Mouse (Mus musculus) layer of hippocampus, adult 9-11 months (tissue): ENCODE results near the gene Usp9x.
A peak's percentile ranks its signal among the peaks of the same experiment; 100 is the strongest.

Experiments
- DNase-seq: peaks from one replicate; pipeline ENCODE4 v3.0.0; 2022

Gene Usp9x

DNA sequence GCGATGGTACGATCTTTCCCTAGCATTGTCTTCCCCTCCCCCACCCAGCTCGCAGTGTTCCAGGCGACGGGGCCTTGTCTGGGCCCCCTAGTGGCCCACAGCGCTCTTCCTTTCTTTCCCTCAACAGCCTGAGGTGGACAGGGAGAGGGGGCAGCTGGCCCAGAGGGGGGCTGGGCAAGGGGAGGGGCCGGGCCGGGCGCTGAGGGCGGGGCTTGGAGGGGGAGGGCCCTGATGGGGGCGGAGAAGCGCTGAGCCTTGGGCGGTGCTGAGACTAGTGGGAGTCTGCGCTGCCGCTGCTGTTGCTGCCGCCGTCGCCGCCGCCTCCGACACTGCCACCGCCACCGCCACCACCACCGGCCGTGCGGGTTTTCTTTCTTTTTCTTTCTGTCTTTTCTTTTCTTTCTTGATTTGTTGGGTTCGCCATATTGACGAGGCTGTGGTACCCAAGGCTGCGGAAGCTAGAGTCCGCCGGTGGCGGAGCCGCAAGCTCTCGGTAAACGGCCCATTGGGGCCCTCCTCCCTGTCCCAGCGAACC lies at the start of gene Usp9x:
Gene Usp9x, plus strand, starts transcription at position 258 of the 535 bp plus-strand sequence.
- DNase-seq: no peak

- DNase-seq: no peak
Measured at GRCm38 (mm10) chrX:13022547-13023310, 48.6 kb upstream of the Usp9x start.

GRCm38 (mm10) chrX:13024539-13025202 lies 46.6 kb upstream of the Usp9x start:
- DNase-seq: no peak

DNA sequence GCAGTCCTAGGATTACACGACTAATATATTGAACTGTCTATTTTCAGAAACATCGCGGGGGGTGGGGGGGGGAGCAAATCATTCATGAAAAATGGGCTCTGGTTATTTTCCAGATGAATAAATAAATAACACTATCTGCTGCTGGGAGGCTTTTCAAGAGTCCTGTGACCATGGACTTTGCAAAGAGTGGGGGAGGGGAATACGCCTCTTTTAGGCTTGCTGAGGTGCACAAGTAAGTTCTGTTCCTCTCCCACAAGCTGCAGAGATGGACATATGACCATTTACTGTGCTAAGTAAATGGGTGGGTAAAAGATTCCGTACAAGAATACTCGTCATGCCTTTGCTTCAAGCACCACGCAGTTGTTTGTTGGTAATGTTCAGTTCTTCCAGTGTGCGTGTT lies 46.0 kb upstream of the Usp9x start:
- DNase-seq: no peak

DNA sequence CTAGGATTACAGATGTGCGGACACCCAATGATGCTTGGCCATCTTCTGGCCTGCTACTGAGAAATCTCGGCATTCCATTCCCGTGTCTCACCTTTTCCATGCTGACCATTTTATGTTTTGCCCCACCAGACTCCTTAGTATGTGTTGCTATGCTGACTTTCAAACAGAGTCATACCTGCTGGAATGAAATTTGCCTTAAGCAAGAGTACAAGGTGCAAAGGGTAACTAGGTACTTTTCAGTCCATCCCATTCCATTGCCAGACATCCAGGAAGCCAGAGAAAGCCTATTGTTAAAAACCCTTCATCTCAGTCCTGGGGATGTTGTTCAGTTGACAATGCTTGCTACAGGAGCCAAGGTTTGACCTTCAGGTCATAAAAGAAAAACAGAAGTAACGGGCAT lies 43.1 kb upstream of the Usp9x start:
- DNase-seq: no peak

- DNase-seq: no peak
Measured at GRCm38 (mm10) chrX:13029996-13030395, 41.3 kb upstream of the Usp9x start.

DNA sequence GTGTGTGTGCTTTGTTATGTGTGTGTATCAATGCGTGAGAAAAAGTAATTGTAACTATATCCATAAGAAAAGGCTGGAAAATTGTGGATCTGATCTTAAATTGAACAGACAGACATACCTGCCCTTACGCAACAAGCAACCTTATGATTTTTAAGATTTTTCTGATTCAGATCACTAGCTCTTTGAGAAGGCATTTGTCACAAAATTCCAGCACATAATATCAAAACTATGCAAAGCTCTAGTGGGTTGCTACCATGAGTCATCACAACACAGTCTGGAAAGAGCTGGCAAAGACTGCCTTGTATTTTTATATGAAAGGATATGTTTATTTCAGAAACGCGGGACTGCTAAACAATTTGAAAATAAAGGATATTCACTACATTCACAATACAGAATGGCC lies 34.2 kb upstream of the Usp9x start:
- DNase-seq: no peak

DNA sequence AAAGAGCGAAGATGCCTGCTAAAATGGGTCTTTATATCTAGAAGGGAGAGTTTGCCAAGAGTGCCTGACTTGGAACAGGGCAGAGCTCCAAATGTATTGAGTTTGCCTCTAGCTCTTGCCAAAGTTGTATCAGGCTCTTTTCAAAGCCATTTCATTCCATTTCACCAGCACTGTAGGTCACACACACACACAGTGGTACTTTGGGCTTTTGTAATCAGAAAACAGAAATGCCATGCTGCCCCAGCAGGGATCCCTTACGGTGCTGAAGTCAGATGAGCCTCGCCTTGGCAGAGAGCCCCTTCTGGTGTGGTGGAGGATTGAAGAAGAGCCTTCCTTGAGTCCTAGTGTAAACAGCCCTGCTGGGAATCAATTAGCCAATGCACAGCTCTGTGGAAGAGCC lies 32.1 kb upstream of the Usp9x start:
- peak; percentile 17 for DNase-seq

- no peak for DNase-seq
Measured at GRCm38 (mm10) chrX:13040391-13040790, 30.9 kb upstream of the Usp9x start.

DNA sequence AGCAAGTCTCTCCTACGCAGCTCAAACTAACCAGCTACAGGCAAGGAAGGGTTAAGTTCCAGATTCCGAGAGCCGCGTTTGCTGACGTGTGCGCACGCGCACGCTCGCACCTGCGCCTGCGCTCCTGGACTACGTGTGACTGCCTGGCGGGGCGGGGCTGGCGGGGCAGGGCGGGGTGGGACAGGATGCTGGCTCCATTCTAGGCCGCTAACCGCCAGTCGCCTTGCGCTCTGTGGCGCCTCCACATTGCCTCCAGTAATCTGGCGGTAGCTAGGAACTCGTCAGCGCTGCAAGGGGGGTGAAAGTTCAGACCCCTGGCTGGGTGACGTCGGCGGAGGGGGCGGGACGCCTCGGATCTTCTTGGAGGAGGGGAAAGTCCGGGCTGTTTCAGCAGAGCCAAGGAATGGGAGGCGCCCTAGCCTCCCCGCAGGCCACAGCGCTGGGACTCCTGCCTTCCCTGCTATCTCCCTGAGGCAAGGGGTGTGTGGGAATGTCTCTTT lies 29.6 kb upstream of the Usp9x start:
- peak; percentile 95 for DNase-seq

DNA sequence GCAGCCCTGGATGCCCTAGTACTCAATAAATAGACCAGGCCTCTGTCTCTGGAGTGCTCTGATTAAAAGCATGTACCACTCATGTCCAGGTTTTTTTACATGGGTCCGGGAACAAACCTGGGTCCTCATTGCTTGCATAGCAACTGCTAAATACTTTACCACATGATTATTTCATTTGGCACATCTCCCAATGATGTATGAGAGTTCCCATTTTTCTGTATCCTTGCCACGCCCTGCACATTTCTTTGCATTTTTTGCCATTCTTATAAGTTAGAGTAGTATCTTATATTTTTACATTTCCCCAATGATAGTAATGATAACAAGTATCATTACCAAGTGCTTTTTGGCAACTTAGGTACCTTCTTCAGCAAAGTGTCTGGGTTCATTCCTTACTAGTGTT lies 27.5 kb upstream of the Usp9x start:
- DNase-seq: no peak

GRCm38 (mm10) chrX:13044666-13045065 lies 26.6 kb upstream of the Usp9x start:
- DNase-seq: no peak

- DNase-seq: no peak
Measured at GRCm38 (mm10) chrX:13046893-13047435, 24.3 kb upstream of the Usp9x start.

DNA sequence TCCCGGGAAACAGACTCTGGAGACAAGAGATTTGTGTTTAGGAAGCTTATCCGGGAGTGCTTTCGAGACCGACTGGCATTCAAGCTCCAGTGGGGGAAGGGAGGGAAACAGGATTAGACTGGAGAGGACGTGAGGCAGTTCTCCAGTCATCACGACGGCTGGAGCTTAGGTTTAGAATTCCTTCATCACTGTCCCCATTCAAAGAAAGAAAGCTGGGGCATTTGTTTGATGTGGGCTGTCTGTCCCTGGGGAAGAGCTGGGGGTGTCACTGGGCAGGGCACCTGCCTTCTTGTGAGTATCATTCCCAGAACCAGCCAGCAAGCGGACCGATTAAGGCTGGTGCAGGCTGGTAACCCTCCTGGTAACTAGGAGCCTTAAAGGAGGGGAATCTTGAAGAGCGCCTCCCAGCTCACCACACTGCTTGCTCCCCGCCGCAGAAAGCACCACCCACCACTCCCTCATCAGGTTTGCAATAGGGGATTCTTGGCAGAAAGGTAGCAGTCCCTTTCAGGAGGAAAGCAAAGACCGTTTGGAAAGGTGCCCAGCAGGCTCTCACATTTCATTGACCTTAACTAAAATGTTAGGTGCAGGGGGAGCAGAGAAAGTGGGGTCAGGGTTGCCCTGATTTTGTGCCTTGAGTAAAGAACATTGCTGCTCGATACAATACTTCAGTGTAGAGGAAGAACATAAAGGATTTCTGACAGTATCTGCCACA lies 23.5 kb upstream of the Usp9x start:
- DNase-seq: peak; percentile 48

DNA sequence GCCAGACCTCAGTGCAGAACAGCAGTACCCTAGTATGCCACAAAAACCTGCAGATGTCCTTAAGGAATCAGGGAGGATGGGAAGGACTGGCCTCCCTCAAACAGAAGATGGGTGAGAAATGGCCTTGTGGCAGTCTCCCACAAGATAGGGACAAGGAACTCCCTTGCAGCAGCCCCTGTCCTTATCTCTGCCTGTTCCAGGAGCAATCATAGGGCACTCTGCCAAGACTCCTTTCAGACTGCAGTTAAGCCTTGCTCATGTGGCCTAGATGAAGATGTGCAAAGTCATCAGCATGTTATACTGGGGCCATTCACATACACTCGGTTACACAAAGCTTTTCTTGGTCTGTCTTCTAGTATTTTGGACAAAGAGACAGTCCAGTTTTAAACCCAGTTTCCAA lies 16.7 kb upstream of the Usp9x start:
- DNase-seq: no peak

GRCm38 (mm10) chrX:13061961-13062360 lies 9.3 kb upstream of the Usp9x start:
- DNase-seq: no peak

DNA sequence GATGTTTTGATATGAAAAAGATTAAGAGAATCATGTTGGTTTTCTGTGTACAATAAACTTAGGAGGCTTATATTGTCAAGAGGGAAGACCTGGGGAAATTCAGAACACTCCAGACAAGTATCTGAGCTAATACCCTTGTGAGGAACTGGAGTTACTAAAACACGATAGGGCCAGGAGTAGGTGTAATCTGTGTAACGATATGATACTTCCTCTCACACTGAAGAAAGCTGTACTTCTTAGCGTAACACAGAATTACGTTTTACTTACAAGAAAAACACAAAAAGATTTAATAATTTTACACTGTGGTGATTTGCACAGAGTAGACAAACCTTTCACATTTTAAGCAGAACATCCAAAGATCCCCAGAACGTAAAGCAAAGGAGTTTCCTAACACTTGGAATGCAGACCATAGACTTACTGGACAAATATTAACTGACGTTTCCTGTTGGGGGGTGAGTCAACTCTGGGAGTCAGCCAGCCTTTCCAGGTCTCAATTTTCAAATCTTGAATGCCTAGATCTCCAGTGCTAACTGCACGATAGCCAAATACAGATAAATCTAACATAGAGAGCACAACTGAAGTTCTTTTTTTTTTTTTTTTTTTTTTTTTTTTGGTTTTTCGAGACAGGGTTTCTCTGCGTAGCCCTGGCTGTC lies 6.9 kb upstream of the Usp9x start:
- no peak for DNase-seq

DNA sequence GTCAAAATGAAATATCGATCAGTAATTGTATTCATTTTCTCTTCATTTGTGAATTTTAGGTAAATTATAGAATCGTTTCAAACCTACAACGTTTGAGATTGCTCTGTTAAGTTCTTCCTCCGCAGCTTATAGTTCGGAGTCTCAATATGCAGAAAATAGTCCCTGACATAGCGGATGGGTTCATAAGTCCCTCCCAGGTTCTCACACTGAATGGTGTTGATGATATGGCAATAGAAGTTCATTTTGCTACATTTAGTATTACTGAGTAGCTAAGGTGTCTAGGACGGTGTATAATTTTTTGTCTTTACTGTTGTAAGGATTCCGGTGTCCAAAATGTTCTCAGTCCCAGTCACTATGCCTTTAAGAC lies 1.1 kb upstream of the Usp9x start:
- no peak for DNase-seq

GRCm38 (mm10) chrX:13070573-13071240 lies 591 bp upstream of the Usp9x start:
- peak; percentile 95 for DNase-seq

GRCm38 (mm10) chrX:13071776-13072460 lies 620 bp downstream of the Usp9x start:
- peak; percentile 67 for DNase-seq

- DNase-seq: peak; percentile 64
Measured at GRCm38 (mm10) chrX:13072461-13072982, 1.2 kb downstream of the Usp9x start.
